Mouse (Mus musculus) bone marrow macrophage, adult 2 months (primary cell): Measurements from ENCODE around the gene Dpm3. TPM values are rescaled to one million over a fixed set of nuclear protein-coding genes. Genes with fewer than 3 reads are reported as not detected.
"Not testable (repeated sequence)": the region's sequence is repeated elsewhere in the genome, so short reads cannot be mapped to it uniquely, and the experiment has no call there.

ENCODE experiments used
- H3K27ac ChIP-seq: 2 replicates; pipeline ENCODE4 v1.5.1; 2012; ENCODE audit warnings: low read depth, low read length; ENCODE audit not compliant: insufficient read depth
- H3K4me1 ChIP-seq: 2 replicates; pipeline ENCODE4 v1.6.1; 2012; ENCODE audit warnings: low read length; ENCODE audit not compliant: control insufficient read depth, insufficient read depth
- H3K4me3 ChIP-seq: 2 replicates; pipeline ENCODE4 v1.5.1; 2012; ENCODE audit warnings: mild to moderate bottlenecking, low read length, moderate library complexity; ENCODE audit not compliant: insufficient read depth
- CTCF ChIP-seq: IDR thresholded peaks from 2 replicates; pipeline ENCODE4 v1.5.1; 2012; ENCODE audit warnings: low read depth, mild to moderate bottlenecking, low read length, moderate library complexity
- POLR2A ChIP-seq: IDR thresholded peaks from 2 replicates; pipeline ENCODE4 v1.6.1; 2012; ENCODE audit warnings: mild to moderate bottlenecking, low read depth, low read length, borderline replicate concordance
- polyA plus RNA-seq: library from polyadenylated mRNA; stranded (reverse); fragments of >200 nt; gene quantifications from 2 replicates; pipeline ENCODE4 v1.2.4, GENCODE M21; 2012; ENCODE audit not compliant: missing spikeins, insufficient read depth, insufficient read length

The Dpm3 gene
- polyA plus RNA-seq: 62.0 and 66.3 TPM in 2 replicates

DNA sequence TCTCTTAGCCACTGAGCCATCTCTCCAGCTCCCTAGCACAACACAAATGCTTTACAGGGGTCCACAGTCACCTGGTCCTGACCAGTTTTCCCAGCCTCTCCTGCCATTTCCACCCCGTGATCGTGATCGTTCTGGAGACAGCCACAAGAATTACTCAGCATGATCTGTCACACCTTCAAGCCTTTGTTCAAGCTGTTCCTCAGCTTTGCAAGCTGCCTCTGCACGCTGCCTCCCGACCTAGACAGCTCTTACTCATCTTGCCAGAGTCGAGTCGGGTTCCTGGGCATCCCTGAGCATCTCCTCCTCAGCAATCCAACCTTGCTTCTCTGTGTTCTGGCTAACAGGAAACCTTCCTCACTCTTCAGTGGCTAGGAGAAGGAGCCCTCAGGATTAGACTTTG, at the start of gene Dpm3:
Dpm3 (plus strand) TSS at position 283 of the 400 bp plus-strand sequence.
- H3K27ac ChIP-seq: no peak within 1 kb of the TSS
- TF ChIP-seq CTCF: no peak
- no peak for TF ChIP-seq POLR2A
- H3K4me1 ChIP-seq: peaks cover 8% of the 10 kb centered on the region; the same call in 1 of the 2 replicates
- no peak within 1 kb of the TSS for H3K4me3 ChIP-seq

DNA sequence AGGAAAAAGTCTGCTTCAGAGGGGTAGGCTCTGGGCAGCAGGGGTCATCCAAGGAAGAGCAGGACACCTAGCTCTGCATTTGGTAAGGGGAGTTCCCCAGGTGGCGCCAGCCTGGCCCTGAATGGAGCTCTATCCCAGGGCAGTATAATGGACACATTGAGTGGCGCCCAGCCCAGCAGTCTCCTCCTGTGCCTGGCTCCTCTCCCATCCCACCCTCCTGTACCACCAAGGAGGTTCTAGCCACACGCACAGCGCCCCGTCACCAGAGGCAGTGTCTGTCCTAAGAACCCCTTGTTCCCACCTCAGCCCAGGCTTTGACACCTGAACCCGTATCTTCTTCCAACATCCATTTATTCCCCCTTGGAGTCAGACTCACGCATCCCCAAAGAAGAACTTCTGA, 49.4 kb upstream of the Dpm3 start:
- peak overlapping the region; percentile 1; the same call in 1 of the 2 replicates for H3K4me3 ChIP-seq
- no peak for TF ChIP-seq CTCF
- no peak for TF ChIP-seq POLR2A
- peak overlapping the region; percentile 89 for H3K27ac ChIP-seq

DNA sequence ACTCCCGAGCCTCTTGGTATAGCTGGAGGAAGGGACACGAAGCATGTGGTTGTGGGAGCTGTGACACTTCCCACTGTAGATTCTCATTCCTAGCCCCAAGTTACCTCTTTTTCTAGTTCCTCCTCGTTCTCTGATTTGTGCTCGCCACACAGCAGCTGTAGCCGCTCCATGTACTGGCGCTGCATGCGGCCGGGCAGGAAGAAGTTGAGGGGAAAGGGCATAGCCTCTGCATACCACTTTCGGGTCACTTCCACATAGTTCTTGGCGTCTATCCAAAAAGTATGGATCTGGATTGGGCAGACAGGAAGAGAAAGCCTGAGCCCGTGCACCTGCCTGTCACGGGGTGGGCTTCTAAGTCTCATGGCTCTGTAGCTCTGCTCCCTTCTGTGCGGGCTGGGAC, 49.0 kb upstream of the Dpm3 start:
- Histone ChIP-seq H3K4me1 (peaks cover 44% of the 10 kb centered on the region), H3K27ac (peak overlapping the region; percentile 89), H3K4me3 (peak overlapping the region; percentile 10)
- no peak for TF ChIP-seq CTCF
- no peak for TF ChIP-seq POLR2A

More for the DNA sequence above, 49.4 kb upstream of the Dpm3 start:
- H3K4me1 ChIP-seq: peaks cover 45% of the 10 kb centered on the region

- TF ChIP-seq CTCF (no peak), POLR2A (no peak)
- peak overlapping the region; percentile 10; the same call in 1 of the 2 replicates for H3K4me3 ChIP-seq
- peak overlapping the region; percentile 89 for H3K27ac ChIP-seq
- peaks cover 46% of the 10 kb centered on the region for H3K4me1 ChIP-seq
These were observed 48.4 kb upstream of the Dpm3 start for GRCm38 (mm10) chr3:89210731-89211130.

DNA sequence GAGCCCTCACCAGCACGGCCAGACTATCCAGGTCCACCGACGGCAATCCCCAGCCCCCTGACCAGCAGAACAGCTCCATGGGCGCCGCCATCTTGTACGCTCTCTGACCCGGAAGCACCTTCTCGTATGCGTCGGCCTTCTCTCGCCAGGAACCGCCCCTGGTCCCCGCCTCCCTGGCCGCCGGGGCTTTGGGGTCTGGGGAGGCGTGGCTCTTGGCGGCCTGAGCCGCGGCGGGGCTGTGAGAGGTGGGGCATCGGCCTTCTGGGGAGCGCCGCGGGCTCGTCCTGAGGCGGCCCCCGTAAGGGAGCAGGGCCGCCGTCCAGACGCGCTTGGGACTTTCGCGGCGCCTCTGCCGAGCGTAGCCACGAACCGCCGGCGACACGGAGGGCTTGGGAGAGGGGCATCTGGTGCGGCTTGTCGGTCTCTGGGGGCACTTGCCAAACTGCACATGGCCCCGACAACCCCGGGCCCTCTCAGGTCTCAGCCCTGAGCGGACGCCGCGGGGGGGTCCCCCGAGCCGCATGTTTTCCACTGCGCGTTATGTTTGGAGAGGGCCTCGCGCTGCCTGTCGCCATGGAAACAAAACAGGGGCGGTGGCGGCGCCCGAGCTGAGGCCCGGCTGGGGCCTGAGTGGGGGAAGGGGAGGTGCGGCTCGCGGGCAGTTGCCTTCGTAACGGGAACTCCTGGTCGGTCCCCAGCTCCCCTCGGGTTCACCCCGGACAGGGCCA, 45.2 kb upstream of the Dpm3 start:
- H3K4me3 ChIP-seq: peak overlapping the region; percentile 73
- H3K4me1 ChIP-seq: peaks cover 35% of the 10 kb centered on the region
- no peak for TF ChIP-seq CTCF
- TF ChIP-seq POLR2A: no peak; the same call in 1 of the 2 replicates
- H3K27ac ChIP-seq: peak overlapping the region; percentile 37

GRCm38 (mm10) chr3:89214681-89215411, 44.3 kb upstream of the Dpm3 start, which contains the start of gene Thbs3:
TSS of gene Thbs3 (plus strand) at chr3:89215180.
- TF ChIP-seq CTCF (no peak), POLR2A (no peak)
- Histone ChIP-seq H3K4me1 (peaks cover 27% of the 10 kb centered on the region), H3K27ac (peak within 1 kb of the TSS; percentile 37), H3K4me3 (peak within 1 kb of the TSS; percentile 73)

DNA sequence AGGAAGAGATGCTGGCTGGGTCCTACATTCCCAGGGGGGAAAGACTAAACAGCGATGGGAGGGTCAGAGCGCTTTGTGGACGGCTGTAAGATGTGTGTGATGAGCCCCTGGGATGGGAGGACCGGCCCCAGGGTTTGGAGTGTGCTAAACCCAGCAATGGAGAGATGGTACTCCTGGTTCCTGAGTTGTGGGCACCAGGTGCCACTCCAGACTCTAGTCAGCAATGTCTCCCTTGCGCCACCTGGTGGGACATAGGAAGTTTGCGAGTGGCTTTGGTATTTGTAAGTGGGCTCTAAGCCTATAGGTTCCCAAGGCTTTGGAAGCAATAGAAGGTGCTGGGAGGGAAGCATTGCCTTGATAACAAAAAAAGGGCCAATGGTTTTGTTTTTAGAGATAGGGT, 43.3 kb upstream of the Dpm3 start:
- TF ChIP-seq POLR2A (no peak), CTCF (peak; percentile 86)
- no peak overlapping the region for H3K4me3 ChIP-seq
- no peak overlapping the region for H3K27ac ChIP-seq
- peaks cover 19% of the 10 kb centered on the region for H3K4me1 ChIP-seq

DNA sequence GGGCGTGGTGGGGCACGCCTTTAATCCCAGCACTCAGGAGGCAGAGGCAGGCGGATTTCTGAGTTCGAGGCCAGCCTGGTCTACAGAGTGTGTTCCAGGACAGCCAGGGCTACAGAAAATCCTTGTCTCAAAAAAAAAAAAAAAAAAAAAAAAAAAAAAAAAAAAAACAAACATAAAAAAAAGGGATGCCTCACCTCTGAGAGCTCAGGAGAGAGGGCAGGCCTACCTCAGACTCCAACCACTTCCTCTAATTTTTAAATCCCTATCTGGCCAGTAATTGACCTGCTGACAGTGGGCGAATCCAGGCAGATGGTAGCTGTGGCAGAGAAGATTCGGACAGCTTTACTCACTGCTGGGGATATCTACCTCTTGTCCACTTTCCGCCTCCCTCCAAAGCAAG, 42.8 kb upstream of the Dpm3 start:
- peaks cover 14% of the 10 kb centered on the region for H3K4me1 ChIP-seq
- H3K27ac ChIP-seq, H3K4me3 ChIP-seq: not testable (repeated sequence)

GRCm38 (mm10) chr3:89218271-89218670, 40.9 kb upstream of the Dpm3 start:
- TF ChIP-seq POLR2A (no peak), CTCF (no peak)
- H3K4me1 ChIP-seq: peaks cover 5% of the 10 kb centered on the region
- H3K4me3 ChIP-seq: no peak overlapping the region
- H3K27ac ChIP-seq: no peak overlapping the region

DNA sequence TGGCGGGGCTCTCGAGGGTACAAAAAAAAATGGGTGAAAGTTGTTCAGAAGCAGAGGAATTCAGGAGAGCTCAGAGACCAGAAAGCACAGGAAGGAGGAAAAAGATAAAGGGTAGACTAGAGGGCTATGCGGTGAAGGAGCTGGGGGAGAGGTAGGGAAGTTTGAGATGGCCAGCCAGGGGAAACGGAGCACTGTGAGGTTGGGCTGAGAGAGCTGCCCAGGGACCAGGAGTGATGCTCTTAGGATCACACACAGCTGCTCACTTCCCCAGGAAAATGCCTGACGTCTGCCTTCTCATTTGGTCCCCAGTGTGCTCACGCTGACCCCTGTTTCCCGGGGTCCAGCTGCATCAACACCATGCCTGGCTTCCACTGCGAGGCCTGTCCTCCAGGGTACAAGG, 39.6 kb upstream of the Dpm3 start:
- H3K4me3 ChIP-seq: no peak overlapping the region
- peaks cover 3% of the 10 kb centered on the region for H3K4me1 ChIP-seq
- no peak overlapping the region for H3K27ac ChIP-seq
- no peak for TF ChIP-seq CTCF
- no peak for TF ChIP-seq POLR2A
